Mouse (Mus musculus) kidney, adult 2 months (tissue): ENCODE measurements at regions not wholly inside any gene's neighbourhood (a gene's known extent, or its start where the extent isn't known, plus 50 kb on each side); places are given as distances from the start of the nearest gene placed in this dataset.

Experiments used
- CTCF ChIP-seq: fragments of 200-500 bp; conservative IDR thresholded peaks from 2 replicates; pipeline ENCODE4 v1.5.1; 2011; ENCODE audit warnings: low read depth, mild to moderate bottlenecking, control low read depth, low read length, moderate library complexity, mixed read lengths; ENCODE audit not compliant: insufficient read depth, insufficient read length
- POLR2A ChIP-seq: fragments of 200-500 bp; IDR thresholded peaks from one replicate; pipeline ENCODE4 v1.6.1; 2011; ENCODE audit warnings: low read depth, low read length, control low read depth

DNA sequence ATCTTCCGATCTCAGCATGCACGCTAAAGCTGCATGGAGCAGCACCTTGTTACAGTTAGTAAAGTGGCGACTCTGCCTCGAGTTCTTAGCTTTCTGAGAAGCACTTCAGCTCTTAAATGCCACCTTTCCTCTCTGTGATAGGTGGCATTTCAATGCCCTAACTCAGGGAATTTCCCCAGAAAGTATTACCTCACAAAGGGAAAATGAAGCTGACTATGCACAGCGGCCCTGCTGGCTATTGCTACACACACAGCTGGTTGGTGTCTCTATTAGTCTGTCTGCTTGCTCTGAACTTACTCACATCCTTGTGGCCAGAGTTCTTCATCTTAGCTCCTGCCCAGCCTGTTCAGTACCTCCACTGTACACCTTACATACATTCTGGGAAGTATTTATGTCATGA, 650.4 kb downstream of the Epha7 start:
- TF ChIP-seq CTCF = no peak
- no peak for TF ChIP-seq POLR2A
